Mouse (Mus musculus): Measurements from ENCODE around the gene March4.

GRCm38 (mm10) chr1:72507670-72508069 is 29.1 kb downstream of the March4 start:
- no peak for TF ChIP-seq CTCF (IDR thresholded peaks at IDR 0.05; ENCODE audit: low read depth)
- no peak for TF ChIP-seq EP300 (IDR thresholded peaks at IDR 0.05; ENCODE audit: low read depth)
